Mouse (Mus musculus) ES-Bruce4 (cell line): ENCODE data around the gene Dcps.

Source experiments
- CTCF ChIP-seq: IDR thresholded peaks from one replicate; pipeline ENCODE4 v1.8.1; 2011; ENCODE audit warnings: low read depth, low read length
- POLR2A ChIP-seq: IDR thresholded peaks from one replicate; pipeline ENCODE4 v1.8.1; 2011; ENCODE audit warnings: low read length; ENCODE audit not compliant: insufficient read depth

DNA sequence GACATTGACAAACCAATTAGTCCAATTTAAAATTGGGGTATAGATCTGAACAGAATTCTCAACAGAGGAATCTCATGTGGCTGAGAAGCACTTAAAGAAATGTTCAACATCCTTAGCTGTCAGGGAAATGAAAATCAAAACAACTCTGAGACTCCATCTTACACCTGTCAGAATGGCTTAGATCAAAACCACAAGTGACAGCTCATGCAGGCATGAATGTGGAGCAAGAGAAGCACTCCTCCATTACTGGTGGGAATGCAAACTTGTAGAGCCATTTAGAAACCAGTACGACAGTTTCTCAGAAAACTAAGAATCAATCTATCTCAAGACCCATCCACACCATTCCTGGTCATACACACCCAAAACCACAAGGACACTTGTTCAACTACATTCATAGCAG lies 22.9 kb downstream of the Dcps start:
- TF ChIP-seq CTCF (no peak), POLR2A (no peak)
